Mouse (Mus musculus) hindbrain, embryonic 15.5 days (tissue): ENCODE measurements around the gene Gm16223. TPM values are rescaled to one million over a fixed set of nuclear protein-coding genes. Genes with fewer than 3 reads are reported as not detected.

Experiments
- ATAC-seq: fragments of 200-750 bp; cut with Nextera tagmentation; 2 replicates; pipeline ENCODE4 v1.8.0; 2017; ENCODE audit warnings: low read depth, moderate number of reproducible peaks, moderate TSS enrichment; ENCODE audit not compliant: low FRiP score
- H3K27ac ChIP-seq: fragments of 300-500 bp; sonication (generic); replicated peaks from 2 replicates; pipeline ENCODE4 v1.5.1; 2015; ENCODE audit warnings: mild to moderate bottlenecking, inconsistent platforms
- H3K27me3 ChIP-seq: fragments of 300-500 bp; sonication (generic); 2 replicates; pipeline ENCODE4 v1.6.1; 2015; ENCODE audit warnings: control low read depth, inconsistent platforms
- H3K36me3 ChIP-seq: fragments of 300-500 bp; sonication (generic); 2 replicates; pipeline ENCODE4 v1.6.1; 2015; ENCODE audit warnings: control low read depth, inconsistent platforms
- H3K4me1 ChIP-seq: fragments of 300-500 bp; sonication (generic); replicated peaks from 2 replicates; pipeline ENCODE4 v1.6.1; 2015; ENCODE audit warnings: control low read depth, inconsistent platforms
- H3K4me2 ChIP-seq: fragments of 300-500 bp; sonication (generic); 2 replicates; pipeline ENCODE4 v1.6.1; 2015; ENCODE audit warnings: moderate library complexity, mild to moderate bottlenecking, inconsistent platforms
- H3K4me3 ChIP-seq: fragments of 300-500 bp; sonication (generic); 2 replicates; pipeline ENCODE4 v1.5.1; 2015; ENCODE audit warnings: mild to moderate bottlenecking, inconsistent platforms
- H3K9ac ChIP-seq: fragments of 300-500 bp; sonication (generic); 2 replicates; pipeline ENCODE4 v1.6.1; 2015; ENCODE audit warnings: inconsistent platforms
- H3K9me3 ChIP-seq: fragments of 300-500 bp; sonication (generic); 2 replicates; pipeline ENCODE4 v1.6.1; 2016; ENCODE audit warnings: control low read depth, inconsistent platforms
- WGBS: fragments of 180-500 bp; shearing (Covaris S2); methylation state at CpG from one replicate; pipeline ENCODE4 v1.1.7; 2015; 5-methylcytosine and 5-hydroxymethylcytosine counted together
- polyA plus RNA-seq: library from polyadenylated mRNA; unstranded; fragments of >200 nt; fragmentation: Nextera tagmentation; extraction: Ambion mirVana; gene quantifications from 2 replicates; pipeline ENCODE4 v1.2.1, GENCODE M21; 2015

The Gm16223 gene
- polyA plus RNA-seq, 1 experiment from 2014 or later: not detected

GRCm38 (mm10) chr5:42164731-42165130 is 97.0 kb downstream of the Gm16223 start:
- Histone ChIP-seq H3K27ac (peak overlapping the region; percentile 10; the same call in 1 of the 2 replicates), H3K27me3 (no peaks in the 10 kb centered on the region), H3K4me2 (no peak overlapping the region), H3K4me1 (0 out of 2 replicates have a peak, but pooled peaks cover 4% of the 10 kb centered on the region), H3K4me3 (no peak overlapping the region), H3K36me3 (no peaks in the 10 kb centered on the region), H3K9me3 (no peaks in the 10 kb centered on the region), H3K9ac (no peak overlapping the region)
- WGBS: 52% methylated on average over 2 of the region's 2 CpGs
- ATAC-seq: 0 out of 2 replicates have a peak, but pooled peaks have one; percentile 51

GRCm38 (mm10) chr5:42166311-42166710 is 98.6 kb downstream of the Gm16223 start:
- Histone ChIP-seq H3K4me1 (0 out of 2 replicates have a peak, but pooled peaks cover 4% of the 10 kb centered on the region), H3K4me2 (no peak overlapping the region), H3K4me3 (no peak overlapping the region), H3K27me3 (no peaks in the 10 kb centered on the region), H3K36me3 (no peaks in the 10 kb centered on the region), H3K9ac (no peak overlapping the region), H3K27ac (no peak overlapping the region), H3K9me3 (no peaks in the 10 kb centered on the region)
- 64% methylated on average over 1 of the region's 1 CpGs for WGBS
- ATAC-seq: no peak

- Histone ChIP-seq H3K27me3 (no peaks in the 10 kb centered on the region), H3K4me3 (no peak overlapping the region), H3K9ac (no peak overlapping the region), H3K9me3 (no peaks in the 10 kb centered on the region), H3K36me3 (no peaks in the 10 kb centered on the region), H3K4me1 (0 out of 2 replicates have a peak, but pooled peaks cover 4% of the 10 kb centered on the region), H3K4me2 (no peak overlapping the region), H3K27ac (no peak overlapping the region)
- 92% methylated on average over 3 of the region's 3 CpGs for WGBS
- ATAC-seq: no peak
Observed at GRCm38 (mm10) chr5:42168071-42168470, 100.3 kb downstream of the Gm16223 start.

GRCm38 (mm10) chr5:42168785-42169184 is 101.0 kb downstream of the Gm16223 start:
- ATAC-seq: no peak
- Histone ChIP-seq H3K9ac (no peak overlapping the region), H3K4me3 (no peak overlapping the region), H3K27ac (no peak overlapping the region), H3K9me3 (no peaks in the 10 kb centered on the region), H3K4me1 (0 out of 2 replicates have a peak, but pooled peaks cover 4% of the 10 kb centered on the region), H3K27me3 (no peaks in the 10 kb centered on the region), H3K4me2 (no peak overlapping the region), H3K36me3 (no peaks in the 10 kb centered on the region)
- 71% methylated on average over 5 of the region's 5 CpGs for WGBS

- 65% methylated on average over 2 of the region's 2 CpGs for WGBS
- H3K36me3 ChIP-seq: no peaks in the 10 kb centered on the region
- H3K4me3 ChIP-seq: no peak overlapping the region
- no peaks in the 10 kb centered on the region for H3K4me1 ChIP-seq
- no peak for ATAC-seq
- H3K9me3 ChIP-seq: no peaks in the 10 kb centered on the region
- H3K9ac ChIP-seq: no peak overlapping the region
- H3K27me3 ChIP-seq: no peaks in the 10 kb centered on the region
- H3K4me2 ChIP-seq: no peak overlapping the region
- H3K27ac ChIP-seq: no peak overlapping the region
Observed at GRCm38 (mm10) chr5:42174109-42174508, 106.3 kb downstream of the Gm16223 start.

GRCm38 (mm10) chr5:42175424-42175823 is 107.7 kb downstream of the Gm16223 start:
- no peak for ATAC-seq
- Histone ChIP-seq H3K36me3 (no peaks in the 10 kb centered on the region), H3K9me3 (no peaks in the 10 kb centered on the region), H3K4me1 (no peaks in the 10 kb centered on the region), H3K27ac (no peak overlapping the region), H3K4me3 (no peak overlapping the region), H3K27me3 (no peaks in the 10 kb centered on the region), H3K9ac (no peak overlapping the region), H3K4me2 (no peak overlapping the region)
- 53% methylated on average over 2 of the region's 2 CpGs for WGBS

GRCm38 (mm10) chr5:42198493-42198892 is 130.7 kb downstream of the Gm16223 start:
- Histone ChIP-seq H3K27ac (no peak overlapping the region), H3K4me2 (no peak overlapping the region), H3K36me3 (no peaks in the 10 kb centered on the region), H3K4me1 (no peaks in the 10 kb centered on the region), H3K9me3 (no peaks in the 10 kb centered on the region), H3K4me3 (no peak overlapping the region), H3K9ac (no peak overlapping the region), H3K27me3 (no peaks in the 10 kb centered on the region)
- WGBS: 27% methylated on average over 3 of the region's 3 CpGs
- ATAC-seq: no peak

- Histone ChIP-seq H3K27ac (no peak overlapping the region), H3K27me3 (no peaks in the 10 kb centered on the region), H3K4me1 (no peaks in the 10 kb centered on the region), H3K9me3 (no peaks in the 10 kb centered on the region), H3K9ac (no peak overlapping the region), H3K4me2 (no peak overlapping the region), H3K36me3 (no peaks in the 10 kb centered on the region), H3K4me3 (no peak overlapping the region)
- peak; percentile 80 for ATAC-seq
- 66% methylated on average over 3 of the region's 3 CpGs for whole genome bisulfite sequencing
Observed at GRCm38 (mm10) chr5:42207456-42208122, 139.8 kb downstream of the Gm16223 start.

GRCm38 (mm10) chr5:42211554-42212338 is 144.0 kb downstream of the Gm16223 start:
- Histone ChIP-seq H3K4me2 (no peak overlapping the region), H3K9me3 (no peaks in the 10 kb centered on the region), H3K4me1 (no peaks in the 10 kb centered on the region), H3K27me3 (no peaks in the 10 kb centered on the region), H3K27ac (no peak overlapping the region), H3K36me3 (no peaks in the 10 kb centered on the region), H3K9ac (no peak overlapping the region), H3K4me3 (no peak overlapping the region)
- 48% methylated on average over 4 of the region's 4 CpGs for WGBS
- ATAC-seq: no peak

GRCm38 (mm10) chr5:42212353-42212752 is 144.6 kb downstream of the Gm16223 start:
- Histone ChIP-seq H3K4me1 (no peaks in the 10 kb centered on the region), H3K9me3 (no peaks in the 10 kb centered on the region), H3K27me3 (no peaks in the 10 kb centered on the region), H3K9ac (no peak overlapping the region), H3K4me3 (no peak overlapping the region), H3K4me2 (no peak overlapping the region), H3K27ac (no peak overlapping the region), H3K36me3 (no peaks in the 10 kb centered on the region)
- WGBS: 83% methylated on average over 4 of the region's 4 CpGs
- no peak for ATAC-seq

GRCm38 (mm10) chr5:42224840-42225239 is 157.1 kb downstream of the Gm16223 start:
- no peak for ATAC-seq
- no peaks in the 10 kb centered on the region for H3K4me1 ChIP-seq
- no peaks in the 10 kb centered on the region for H3K9me3 ChIP-seq
- no peak overlapping the region for H3K4me2 ChIP-seq
- no peak overlapping the region for H3K4me3 ChIP-seq
- H3K27me3 ChIP-seq: no peaks in the 10 kb centered on the region
- WGBS: 71% methylated on average over 1 of the region's 1 CpGs
- H3K36me3 ChIP-seq: no peaks in the 10 kb centered on the region
- H3K9ac ChIP-seq: no peak overlapping the region
- H3K27ac ChIP-seq: no peak overlapping the region

- Histone ChIP-seq H3K9me3 (no peaks in the 10 kb centered on the region), H3K4me3 (no peak overlapping the region), H3K27me3 (no peaks in the 10 kb centered on the region), H3K36me3 (no peaks in the 10 kb centered on the region), H3K4me1 (no peaks in the 10 kb centered on the region), H3K9ac (no peak overlapping the region), H3K27ac (no peak overlapping the region), H3K4me2 (no peak overlapping the region)
- ATAC-seq: no peak
- 36% methylated on average over 2 of the region's 2 CpGs for WGBS
Observed at GRCm38 (mm10) chr5:42228631-42229030, 160.9 kb downstream of the Gm16223 start.
